31 mouse cellular contexts compared by ENCODE assay signal in genomic region chr8:105575538-105575937, GRCm38 (mm10). TPM values are rescaled to one million over a fixed set of nuclear protein-coding genes. Genes with fewer than 3 reads are reported as not detected.
DNase-seq lines count a peak whose midpoint lies in the region; ATAC-seq lines count a peak whose summit lies in the region.
"Had no signal": no experiment of that assay in that cellular context is flagged by ENCODE, and none has a peak within 500 bp of the region (broad histone marks: within the 10 kb centered on the region; RNA-seq: fewer than 3 reads in every experiment).

No protein-coding gene starts in this region.

- ATAC-seq in midbrain, embryonic 14.5 days (ENCODE audit: low FRiP score, low TSS enrichment), result no peak
- no peak for ATAC-seq in midbrain, embryonic 15.5 days (replicated peaks)
- ATAC-seq: forebrain, embryonic 16.5 days; intestine, embryonic 15.5 days; lung, postnatal 0 days; midbrain, embryonic 13.5 days; Patski had no signal

- H3K4me3 ChIP-seq in midbrain, embryonic 14.5 days (replicated peaks; ENCODE audit: low read depth, low read length), result no peak overlapping the region
- no peak overlapping the region for H3K4me3 ChIP-seq in midbrain, embryonic 15.5 days
- H3K4me3 ChIP-seq: hindbrain, embryonic 10.5 days; hindbrain, embryonic 15.5 days; intestine, embryonic 15.5 days; limb, embryonic 10.5 days; limb, embryonic 15.5 days; liver, embryonic 13.5 days; megakaryocyte, embryonic 14.5 days; midbrain, embryonic 13.5 days had no signal

- no peaks in the 10 kb centered on the region for H3K27me3 ChIP-seq in midbrain, embryonic 14.5 days (ENCODE audit: control insufficient read depth, insufficient read depth, low read length)
- H3K27me3 ChIP-seq in midbrain, embryonic 15.5 days (replicated peaks), result no peaks in the 10 kb centered on the region
- H3K27me3 ChIP-seq: hindbrain, embryonic 15.5 days; intestine, embryonic 15.5 days; limb, embryonic 15.5 days; liver, embryonic 13.5 days; midbrain, embryonic 13.5 days; Patski had no signal

- intact Hi-C loops in heart, postnatal 36 days (cut with DNase I), result no loop called here

- peak; percentile 38 for DNase-seq in cerebellum, adult 9-10 months
- no peak for DNase-seq in cerebellum, adult 11-12 months
- DNase-seq in heart, adult 11 months, result peak; percentile 71
- no peak for DNase-seq in heart, postnatal 36 days
- DNase-seq in midbrain, embryonic 14.5 days, result peak; percentile 6
- no peak for DNase-seq in layer of hippocampus, postnatal 36 days
- DNase-seq: adrenal gland, postnatal 25 days; cerebellum, adult 8-10 months; gastrocnemius, postnatal 10 days; kidney, adult 8-10 months; liver, embryonic 13.5 days; lung, adult 18-20 months; lung, postnatal 4 days; right cerebral cortex, adult 18-20 months; spleen, adult 18-20 months; thymus, postnatal 14 days had no signal

- H3K9ac ChIP-seq in midbrain, embryonic 14.5 days (replicated peaks; ENCODE audit: low read length), result no peak overlapping the region
- no peak overlapping the region for H3K9ac ChIP-seq in midbrain, embryonic 15.5 days
- H3K9ac ChIP-seq: hindbrain, embryonic 15.5 days; intestine, embryonic 15.5 days; limb, embryonic 15.5 days; liver, embryonic 13.5 days; midbrain, embryonic 13.5 days had no signal

- 80% methylated on average over 3 of the region's 3 CpGs for WGBS in midbrain, embryonic 14.5 days
- WGBS in midbrain, embryonic 15.5 days, result 76% methylated on average over 3 of the region's 3 CpGs

- no peaks in the 10 kb centered on the region for H3K4me1 ChIP-seq in midbrain, embryonic 14.5 days (ENCODE audit: control insufficient read depth, insufficient read depth, low read length)
- H3K4me1 ChIP-seq in midbrain, embryonic 15.5 days, result no peaks in the 10 kb centered on the region
- H3K4me1 ChIP-seq: hindbrain, embryonic 10.5 days; hindbrain, embryonic 15.5 days; intestine, embryonic 15.5 days; limb, embryonic 10.5 days; limb, embryonic 15.5 days; liver, embryonic 13.5 days; midbrain, embryonic 13.5 days had no signal

- H3K36me3 ChIP-seq in midbrain, embryonic 14.5 days (ENCODE audit: control insufficient read depth, insufficient read depth, low read length), result no peaks in the 10 kb centered on the region
- no peaks in the 10 kb centered on the region for H3K36me3 ChIP-seq in midbrain, embryonic 15.5 days (replicated peaks)
- H3K36me3 ChIP-seq: G1E; hindbrain, embryonic 10.5 days; hindbrain, embryonic 15.5 days; intestine, embryonic 15.5 days; limb, embryonic 10.5 days; limb, embryonic 15.5 days; liver, embryonic 13.5 days; midbrain, embryonic 13.5 days had no signal

- no peak overlapping the region for H3K27ac ChIP-seq in midbrain, embryonic 14.5 days (replicated peaks; ENCODE audit: low read depth, low read length)
- H3K27ac ChIP-seq in midbrain, embryonic 15.5 days, result no peak overlapping the region
- H3K27ac ChIP-seq: hindbrain, embryonic 10.5 days; hindbrain, embryonic 15.5 days; intestine, embryonic 15.5 days; kidney, postnatal 0 days; limb, embryonic 10.5 days; limb, embryonic 15.5 days; liver, embryonic 13.5 days; midbrain, embryonic 13.5 days had no signal

- H3K9me3 ChIP-seq in midbrain, embryonic 14.5 days (ENCODE audit: control insufficient read depth, low read length), result no peaks in the 10 kb centered on the region
- no peaks in the 10 kb centered on the region for H3K9me3 ChIP-seq in midbrain, embryonic 15.5 days
- H3K9me3 ChIP-seq: G1E; hindbrain, embryonic 10.5 days; hindbrain, embryonic 15.5 days; intestine, embryonic 15.5 days; limb, embryonic 10.5 days; limb, embryonic 15.5 days; liver, embryonic 13.5 days; megakaryocyte, embryonic 14.5 days; midbrain, embryonic 13.5 days had no signal

- H3K4me2 ChIP-seq in midbrain, embryonic 14.5 days (ENCODE audit: low read length), result no peak overlapping the region
- H3K4me2 ChIP-seq in midbrain, embryonic 15.5 days, result no peak overlapping the region
- H3K4me2 ChIP-seq: hindbrain, embryonic 15.5 days; intestine, embryonic 15.5 days; limb, embryonic 15.5 days; liver, embryonic 13.5 days; midbrain, embryonic 13.5 days had no signal

RNA-seq across cellular contexts. Expression of gene Atp6v0d1, which starts 9.7 kb away (rescaled TPM):
- total RNA-seq in heart, postnatal 36 days (2021), result 10 to 100 TPM; 51.7 to 53.4 TPM
- 227 and 250 TPM in 2 replicates for polyA plus RNA-seq in midbrain, embryonic 14.5 days (2014; fragmentation: Nextera tagmentation; extraction: Ambion mirVana)
- 234 and 240 TPM in 2 replicates for polyA plus RNA-seq in midbrain, embryonic 15.5 days (2015; fragmentation: Nextera tagmentation; extraction: Ambion mirVana)
- total RNA-seq in layer of hippocampus, postnatal 36 days (2021), result 100 to 1,000 TPM; 288 to 305 TPM

RNA-seq across cellular contexts. Expression of gene Ripor1, which starts 29.5 kb away (rescaled TPM):
- total RNA-seq in heart, postnatal 36 days (2021), result 10 to 100 TPM; 53.0 to 53.8 TPM
- polyA plus RNA-seq in midbrain, embryonic 14.5 days (2014; fragmentation: Nextera tagmentation; extraction: Ambion mirVana), result 23.8 and 26.2 TPM in 2 replicates
- 35.4 and 36.5 TPM in 2 replicates for polyA plus RNA-seq in midbrain, embryonic 15.5 days (2015; fragmentation: Nextera tagmentation; extraction: Ambion mirVana)
- 10 to 100 TPM; 82.8 to 92.6 TPM for total RNA-seq in layer of hippocampus, postnatal 36 days (2021)

RNA-seq across cellular contexts. Expression of gene Hsd11b2, which starts 57.0 kb away (rescaled TPM):
- not detected for total RNA-seq in heart, postnatal 36 days (2021)
- 5.9 and 9.7 TPM in 2 replicates for polyA plus RNA-seq in midbrain, embryonic 14.5 days (2014; fragmentation: Nextera tagmentation; extraction: Ambion mirVana)
- 4.7 and 4.9 TPM in 2 replicates for polyA plus RNA-seq in midbrain, embryonic 15.5 days (2015; fragmentation: Nextera tagmentation; extraction: Ambion mirVana)
- not detected for total RNA-seq in layer of hippocampus, postnatal 36 days (2021)
- total RNA-seq: G1E; left cerebral cortex, postnatal 10 days; neutrophil, adult 5-6 weeks had no signal
- polyA plus RNA-seq: G1E had no signal

Comparison
In these comparisons a context has a peak if more than half of its experiments do, and no peak if none do; other contexts are left out.
1. DNase-seq: peak in cerebellum, adult 9-10 months (single experiment), heart, adult 11 months (single experiment) and midbrain, embryonic 14.5 days (single experiment); none in cerebellum, adult 11-12 months (single experiment), heart, postnatal 36 days (0 of 2) and layer of hippocampus, postnatal 36 days (0 of 2).
2. RNA of gene Atp6v0d1, which starts 9.7 kb away (total RNA-seq): 288 to 305 TPM in layer of hippocampus, postnatal 36 days; 51.7 to 53.4 TPM in heart, postnatal 36 days; every median in the first group is over 4 times any median in the second.